ENCODE assay signal across 16 mouse cellular contexts in genomic region chr15:82044166-82044784, GRCm38 (mm10). TPM values are rescaled to one million over a fixed set of nuclear protein-coding genes. Genes with fewer than 3 reads are reported as not detected.
DNase-seq lines count a peak whose midpoint lies in the region; ATAC-seq and TF ChIP-seq lines count a peak whose summit lies in the region.
"Had no signal": no experiment of that assay in that cellular context is flagged by ENCODE, and none has a peak within 500 bp of the region (broad histone marks: within the 10 kb centered on the region; RNA-seq: fewer than 3 reads in every experiment).

No protein-coding gene starts in this region.

- TF ChIP-seq POLR2A in CH12.LX (IDR thresholded peaks at IDR 0.05; ENCODE audit: low read depth, low read length): no peak

- no peak for ATAC-seq in liver, embryonic 14.5 days (ENCODE audit: insufficient read depth)
- ATAC-seq: forebrain, embryonic 16.5 days had no signal

- no peak for TF ChIP-seq RAD21 in CH12.LX (IDR thresholded peaks at IDR 0.05; ENCODE audit: low read depth, low read length)

- H3K4me3 ChIP-seq in layer of hippocampus, adult 2 months: no peak overlapping the region
- no peak overlapping the region for H3K4me3 ChIP-seq in CH12.LX (replicated peaks in 1 of 3; ENCODE audit: low read depth in 2 of 3, low read length in 2 of 3, poor library complexity in 1 of 3)
- H3K4me3 ChIP-seq in liver, embryonic 14.5 days (ENCODE audit: insufficient read depth in 1 of 2, low read depth in 2 of 2, low read length in 2 of 2): no peak overlapping the region
- H3K4me3 ChIP-seq: limb, embryonic 15.5 days; neural tube, embryonic 12.5 days had no signal

- in situ Hi-C loops in CH12.LX (cut with MboI; ENCODE audit: low pct_ligation_motif_present, low pct_unique_long_range_greater_than_20kb, low sequenced_read_pairs): no loop called here

- peaks cover 55% of the 10 kb centered on the region for H3K79me2 ChIP-seq in CH12.LX (replicated peaks; ENCODE audit: control insufficient read depth, extremely low read depth, insufficient read depth, poor library complexity, severe bottlenecking)

- dilution Hi-C loops in CH12.LX (cut with MboI; ENCODE audit: extremely low pct_ligation_motif_present, extremely low pct_unique_long_range_greater_than_20kb, low sequenced_read_pairs): no loop called here

- intact Hi-C loops in heart, postnatal 36 days (cut with DNase I): no loop called here

- no peak overlapping the region for H3K27ac ChIP-seq in layer of hippocampus, adult 2 months
- no peak overlapping the region for H3K27ac ChIP-seq in CH12.LX (ENCODE audit: insufficient read depth, low read depth)
- no peak overlapping the region for H3K27ac ChIP-seq in liver, embryonic 14.5 days
- H3K27ac ChIP-seq: limb, embryonic 15.5 days; neural tube, embryonic 12.5 days had no signal

- WGBS in liver, embryonic 14.5 days (ENCODE audit: insufficient replicate concordance): 90% methylated on average over 7 of the region's 7 CpGs

- H3K4me2 ChIP-seq in CH12.LX (ENCODE audit: insufficient read depth, low read depth, poor library complexity, severe bottlenecking): peak overlapping the region; percentile 54; the same call in 1 of the 2 replicates
- peak overlapping the region; percentile 8; the same call in 1 of the 2 replicates for H3K4me2 ChIP-seq in liver, embryonic 14.5 days (ENCODE audit: low read depth)
- H3K4me2 ChIP-seq: limb, embryonic 15.5 days; neural tube, embryonic 12.5 days had no signal

- H3K4me1 ChIP-seq in CH12.LX (ENCODE audit: control insufficient read depth in 1 of 2, insufficient read depth in 2 of 2): peaks cover 2 to 21% of the 10 kb centered on the region in 2 experiments; a peak in 3 of 4 replicates
- peaks cover 10 to 13% of the 10 kb centered on the region in 2 experiments for H3K4me1 ChIP-seq in liver, embryonic 14.5 days (replicated peaks; ENCODE audit: control insufficient read depth in 2 of 2, insufficient read depth in 2 of 2, low read length in 1 of 2)

- no peak overlapping the region for H3K9ac ChIP-seq in CH12.LX (ENCODE audit: insufficient read depth, low read depth)
- no peak overlapping the region for H3K9ac ChIP-seq in liver, embryonic 14.5 days (replicated peaks)
- H3K9ac ChIP-seq: limb, embryonic 15.5 days; neural tube, embryonic 12.5 days had no signal

- peaks cover under 1% of the 10 kb centered on the region for H3K27me3 ChIP-seq in CH12.LX (replicated peaks)
- H3K27me3 ChIP-seq in liver, embryonic 14.5 days (ENCODE audit: control insufficient read depth, insufficient read depth, low read length): no peaks in the 10 kb centered on the region
- H3K27me3 ChIP-seq: limb, embryonic 15.5 days; neural tube, embryonic 12.5 days had no signal

- peak; percentile 43 to 46 for DNase-seq in cerebellum, postnatal 10 days
- DNase-seq in cerebellum, postnatal 4 days (ENCODE audit: low spot score in 2 of 2): no peak
- no peak for DNase-seq in layer of hippocampus, adult 2 months (ENCODE audit: low spot score in 2 of 2)
- DNase-seq in layer of hippocampus, postnatal 25 days (ENCODE audit: extremely low spot score in 1 of 2, low spot score in 1 of 2): no peak
- peak; percentile 45 for DNase-seq in CH12.LX (ENCODE audit: extremely low read depth)
- DNase-seq in liver, embryonic 14.5 days (ENCODE audit: low read depth in 3 of 3, low spot score in 3 of 3): peak in 1 of 3 experiments; percentile 14
- no peak for DNase-seq in heart, postnatal 36 days
- DNase-seq in gastrocnemius, postnatal 10 days: no peak
- DNase-seq: adrenal gland, postnatal 14 days had no signal

- no peak for TF ChIP-seq EP300 in CH12.LX (IDR thresholded peaks at IDR 0.05; ENCODE audit: low read length)
- no peak for TF ChIP-seq EP300 in liver, embryonic 14.5 days (IDR thresholded peaks at IDR 0.05; ENCODE audit: low read depth)

- no peaks in the 10 kb centered on the region for H3K9me3 ChIP-seq in CH12.LX (replicated peaks; ENCODE audit: low read length)
- H3K9me3 ChIP-seq in liver, embryonic 14.5 days (ENCODE audit: control insufficient read depth, low read length): no peaks in the 10 kb centered on the region
- H3K9me3 ChIP-seq: limb, embryonic 15.5 days; neural tube, embryonic 12.5 days had no signal

- peak; percentile 75 for TF ChIP-seq CTCF in layer of hippocampus, adult 2 months (conservative IDR thresholded peaks at IDR 0.05)
- peak; percentile 21 to 51; a peak in 3 of 4 replicates for TF ChIP-seq CTCF in CH12.LX (conservative IDR thresholded peaks at IDR 0.05 in 1 of 2, IDR thresholded peaks at IDR 0.05 in 1 of 2; ENCODE audit: low read depth in 2 of 2, low read length in 2 of 2)
- peak; percentile 36; the same call in 1 of the 2 replicates for TF ChIP-seq CTCF in liver, embryonic 14.5 days (IDR thresholded peaks at IDR 0.05; ENCODE audit: low read depth)

- peaks cover 33 to 47% of the 10 kb centered on the region in 2 experiments for H3K36me3 ChIP-seq in CH12.LX (replicated peaks in 1 of 2; ENCODE audit: control insufficient read depth in 1 of 2, insufficient read depth in 1 of 2, low read length in 1 of 2)
- H3K36me3 ChIP-seq in liver, embryonic 14.5 days (replicated peaks; ENCODE audit: control insufficient read depth, insufficient read depth, low read depth): peaks cover 30% of the 10 kb centered on the region

TF ChIP-seq in CH12.LX, 34 proteins besides CTCF, POLR2A, EP300 and RAD21:
- TF ChIP-seq NRF1 (IDR thresholded peaks at IDR 0.05; ENCODE audit: low read depth, low read length): no peak
- TF ChIP-seq PAX5 (IDR thresholded peaks at IDR 0.05; ENCODE audit: low read length): no peak
- TF ChIP-seq SIN3A (IDR thresholded peaks at IDR 0.05; ENCODE audit: low read length): no peak

RNA-seq across cellular contexts. Expression of gene Snu13, which starts 3.1 kb away (rescaled TPM):
- 100 to 1,000 TPM; 105 to 111 TPM for total RNA-seq in layer of hippocampus, adult 2 months (2021)
- 100 to 1,000 TPM; 103 to 104 TPM for total RNA-seq in layer of hippocampus, postnatal 25 days (2021)
- total RNA-seq in CH12.LX (2012; rRNA removed) (167 and 225 TPM in 2 replicates), CH12.LX (2014; rRNA removed) (558 and 575 TPM in 2 replicates)
- 433 and 587 TPM in 2 replicates for polyA plus RNA-seq in CH12.LX (2012; ENCODE audit: insufficient read length, low read depth)
- polyA plus RNA-seq in liver, embryonic 14.5 days (2012; rRNA removed): 78.8 and 83.1 TPM in 2 replicates
- polyA plus RNA-seq in liver, embryonic 14.5 days (2014; fragmentation: Nextera tagmentation; extraction: Ambion mirVana): 187 TPM in 2 replicates
- 10 to 100 TPM; 51.0 to 55.2 TPM for total RNA-seq in heart, postnatal 36 days (2021)
- 10 to 100 TPM; 50.0 to 54.5 TPM for total RNA-seq in gastrocnemius, postnatal 10 days (2021)

RNA-seq across cellular contexts. Expression of gene Desi1, which starts 10.6 kb away (rescaled TPM):
- 100 to 1,000 TPM in 1 of 2 experiments, 10 to 100 TPM in 1; 93.9 to 106 TPM for total RNA-seq in layer of hippocampus, adult 2 months (2021)
- total RNA-seq in layer of hippocampus, postnatal 25 days (2021): 100 to 1,000 TPM; 123 to 131 TPM
- total RNA-seq in CH12.LX (2012; rRNA removed) (10.9 and 11.3 TPM in 2 replicates), CH12.LX (2014; rRNA removed) (7.6 and 10.0 TPM in 2 replicates)
- polyA plus RNA-seq in CH12.LX (2012; ENCODE audit: insufficient read length, low read depth): 39.2 and 47.3 TPM in 2 replicates
- 8.3 and 9.3 TPM in 2 replicates for polyA plus RNA-seq in liver, embryonic 14.5 days (2012; rRNA removed)
- 8.6 and 11.3 TPM in 2 replicates for polyA plus RNA-seq in liver, embryonic 14.5 days (2014; fragmentation: Nextera tagmentation; extraction: Ambion mirVana)
- 10 to 100 TPM; 26.9 to 30.9 TPM for total RNA-seq in heart, postnatal 36 days (2021)
- total RNA-seq in gastrocnemius, postnatal 10 days (2021): 10 to 100 TPM; 18.5 to 20.7 TPM

RNA-seq across cellular contexts. Expression of gene 4930407I10Rik, which starts 14.7 kb away (rescaled TPM):
- total RNA-seq in layer of hippocampus, adult 2 months (2021): not detected
- not detected for total RNA-seq in layer of hippocampus, postnatal 25 days (2021)
- total RNA-seq in CH12.LX (2012; rRNA removed) (0.04 TPM in 2 replicates), CH12.LX (2014; rRNA removed) (not detected in 2 replicates)
- not detected in 2 replicates for polyA plus RNA-seq in CH12.LX (2012; ENCODE audit: insufficient read length, low read depth)
- polyA plus RNA-seq in liver, embryonic 14.5 days (2012; rRNA removed): not detected in 2 replicates
- not detected in 2 replicates for polyA plus RNA-seq in liver, embryonic 14.5 days (2014; fragmentation: Nextera tagmentation; extraction: Ambion mirVana)
- not detected for total RNA-seq in heart, postnatal 36 days (2021)
- not detected for total RNA-seq in gastrocnemius, postnatal 10 days (2021)
- total RNA-seq: adrenal gland, postnatal 14 days; common myeloid progenitor, adult 5-6 weeks; heart, postnatal 25 days; layer of hippocampus, adult 8-10 months had no signal
- polyA plus RNA-seq: C2C12; forebrain, embryonic 16.5 days; limb, embryonic 15.5 days had no signal

RNA-seq across cellular contexts. Expression of gene Mei1, which starts 25.5 kb away (rescaled TPM):
- total RNA-seq in layer of hippocampus, adult 2 months (2021): under 1 TPM; 0.26 to 0.44 TPM
- total RNA-seq in layer of hippocampus, postnatal 25 days (2021): under 1 TPM; 0.12 to 0.59 TPM
- total RNA-seq in CH12.LX (2012; rRNA removed): 0.04 TPM in 1 of 2 replicates, not detected in the other
- not detected in 2 replicates for total RNA-seq in CH12.LX (2014; rRNA removed)
- not detected in 2 replicates for polyA plus RNA-seq in CH12.LX (2012; ENCODE audit: insufficient read length, low read depth)
- polyA plus RNA-seq in liver, embryonic 14.5 days (2012; rRNA removed): not detected in 2 replicates
- not detected in 2 replicates for polyA plus RNA-seq in liver, embryonic 14.5 days (2014; fragmentation: Nextera tagmentation; extraction: Ambion mirVana)
- not detected for total RNA-seq in heart, postnatal 36 days (2021)
- under 1 TPM; 0.23 to 0.36 TPM for total RNA-seq in gastrocnemius, postnatal 10 days (2021)
- total RNA-seq: common myeloid progenitor, adult 5-6 weeks; heart, postnatal 25 days had no signal
- polyA plus RNA-seq: C2C12; forebrain, embryonic 16.5 days had no signal

RNA-seq across cellular contexts. Expression of gene Xrcc6, which starts 56.6 kb away (rescaled TPM):
- 10 to 100 TPM; 20.6 to 26.3 TPM for total RNA-seq in layer of hippocampus, adult 2 months (2021)
- total RNA-seq in layer of hippocampus, postnatal 25 days (2021): 10 to 100 TPM; 23.5 to 24.0 TPM
- total RNA-seq in CH12.LX (2012; rRNA removed): 67.3 and 80.0 TPM in 2 replicates
- 79.5 and 83.5 TPM in 2 replicates for total RNA-seq in CH12.LX (2014; rRNA removed)
- polyA plus RNA-seq in CH12.LX (2012; ENCODE audit: insufficient read length, low read depth): 80.8 and 94.0 TPM in 2 replicates
- 13.9 and 22.1 TPM in 2 replicates for polyA plus RNA-seq in liver, embryonic 14.5 days (2012; rRNA removed)
- polyA plus RNA-seq in liver, embryonic 14.5 days (2014; fragmentation: Nextera tagmentation; extraction: Ambion mirVana): 52.9 and 62.3 TPM in 2 replicates
- total RNA-seq in heart, postnatal 36 days (2021): 10 to 100 TPM; 25.0 to 26.5 TPM
- total RNA-seq in gastrocnemius, postnatal 10 days (2021): 10 to 100 TPM; 25.5 to 26.0 TPM

Comparison
In these comparisons a context has a peak if more than half of its experiments do, and no peak if none do; other contexts are left out.
1. DNase-seq: peak in cerebellum, postnatal 10 days (2 of 2) and CH12.LX (single experiment); none in cerebellum, postnatal 4 days (0 of 2), layer of hippocampus, adult 2 months (0 of 2), layer of hippocampus, postnatal 25 days (0 of 2), heart, postnatal 36 days (0 of 2) and gastrocnemius, postnatal 10 days (single experiment).
2. Peak in every context shown above with its lines, with median percentiles within 50 percentile points of each other: CTCF ChIP-seq.